Mouse (Mus musculus): ENCODE results near the gene Maneal.

- TF ChIP-seq CTCF (conservative IDR thresholded peaks at IDR 0.05; ENCODE audit: low read length) (no peak), POU5F1 (IDR thresholded peaks at IDR 0.05; ENCODE audit: borderline replicate concordance, low read length) (no peak), NANOG (IDR thresholded peaks at IDR 0.05; ENCODE audit: borderline replicate concordance, low read length) (no peak)
These were observed 5.7 kb downstream of the Maneal start for GRCm38 (mm10) chr4:124856294-124856693.
